Mouse (Mus musculus) left cerebral cortex, postnatal 14 days (tissue): ENCODE results near the gene Spats2. TPM values are rescaled to one million over a fixed set of nuclear protein-coding genes. Genes with fewer than 3 reads are reported as not detected.

Experiments
- DNase-seq, 2 experiments: peaks; one replicate each; pipeline ENCODE4 v3.0.0; 2021 to 2022; ENCODE audit warnings: low spot score in 2 of 2, mixed read lengths in 1 of 2
- intact Hi-C: fragments of 180-260 bp; cut with DNase I; formaldehyde crosslinking; loops from one replicate; pipeline ENCODE4 v1.15.1; 2025
- total RNA-seq, 2 experiments: library from RNA; stranded (reverse); gene quantifications; 2 replicates each; pipeline ENCODE4 v1.2.3; 2021

The Spats2 gene
- total RNA-seq, 2 experiments from 2014 or later: 36.7 to 37.2 TPM

GRCm38 (mm10) chr15:99096061-99096793 is 29.5 kb upstream of the Spats2 start:
- intact Hi-C loops: loop anchor here (5.0 kb wide), 1 partner anchor 44 kb away; no protein-coding TSS in a partner anchor
- no peak for DNase-seq

DNA sequence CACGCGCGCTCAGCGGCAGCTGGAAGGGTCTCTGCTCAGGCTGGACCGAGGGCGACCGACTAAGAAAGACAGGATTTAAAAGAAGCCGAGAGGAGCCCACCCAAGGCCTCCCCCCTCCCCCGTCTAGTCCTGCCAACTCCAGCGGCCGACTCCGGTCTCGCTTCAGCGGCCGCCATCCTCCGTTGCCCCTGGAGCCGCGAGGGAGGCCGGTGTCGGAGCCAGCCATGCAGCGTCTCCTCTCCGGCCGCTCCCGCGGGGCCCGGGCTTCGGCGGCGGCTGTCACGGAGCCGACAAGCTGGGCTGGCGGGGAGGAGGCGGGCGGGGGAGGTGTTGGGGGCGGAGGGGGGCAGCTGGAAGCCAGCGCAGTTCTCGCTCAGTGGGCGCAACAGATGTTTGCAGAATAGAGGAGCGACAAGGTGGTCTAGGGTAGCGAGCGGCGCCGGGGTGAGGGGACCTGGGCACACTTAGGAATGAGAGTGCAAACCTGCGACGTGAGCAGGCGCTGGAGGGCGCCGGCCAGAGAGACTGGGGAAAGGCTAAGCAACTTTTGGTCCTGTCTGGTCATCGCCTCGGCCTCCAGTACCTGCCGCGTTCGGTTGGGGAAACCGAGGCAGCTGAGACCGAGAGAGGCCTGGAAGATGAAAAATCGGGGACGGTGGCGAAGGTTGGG is 28.8 kb upstream of the Spats2 start:
- DNase-seq: no peak
- intact Hi-C loops: loop anchor here (5.0 kb wide), 1 partner anchor 45 kb away; no protein-coding TSS in a partner anchor

- no peak for DNase-seq
- intact Hi-C loops: loop anchor here (5.0 kb wide), 1 partner anchor 46 kb away; no protein-coding TSS in a partner anchor
Observed at GRCm38 (mm10) chr15:99097840-99098492, 27.8 kb upstream of the Spats2 start.

DNA sequence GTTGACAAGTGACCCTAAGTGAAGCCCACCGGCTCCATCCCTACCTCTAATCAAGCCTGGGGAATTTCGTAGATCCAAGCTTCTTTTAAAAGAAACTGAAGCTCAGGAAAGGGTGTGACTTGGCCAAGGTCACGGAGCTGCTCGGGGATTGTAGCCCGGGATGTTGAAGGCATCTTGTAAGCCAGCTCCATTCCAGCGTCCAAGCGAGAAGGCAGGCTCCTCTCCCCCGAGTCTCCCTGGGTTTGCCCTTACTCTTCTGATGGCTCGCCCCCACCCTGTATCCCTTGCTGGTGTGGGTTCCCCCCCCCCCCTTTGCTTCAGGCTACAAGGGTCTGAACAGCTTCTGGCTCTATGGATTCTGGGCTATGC is 27.2 kb upstream of the Spats2 start:
- no peak for DNase-seq
- intact Hi-C loops: loop anchor here (5.0 kb wide), 1 partner anchor 46 kb away; no protein-coding TSS in a partner anchor

GRCm38 (mm10) chr15:99099139-99099556 is 26.6 kb upstream of the Spats2 start:
- intact Hi-C loops: loop anchor here (5.0 kb wide), 1 partner anchor 47 kb away; no protein-coding TSS in a partner anchor
- peak in 1 of 2 experiments; percentile 42 for DNase-seq

- intact Hi-C loops: loop anchor here (5.0 kb wide), 1 partner anchor 48 kb away; no protein-coding TSS in a partner anchor
- no peak for DNase-seq
Observed at GRCm38 (mm10) chr15:99099984-99100383, 25.7 kb upstream of the Spats2 start.

- intact Hi-C loops: no loop called here
- DNase-seq: no peak
Observed at GRCm38 (mm10) chr15:99105238-99105637, 20.5 kb upstream of the Spats2 start.

DNA sequence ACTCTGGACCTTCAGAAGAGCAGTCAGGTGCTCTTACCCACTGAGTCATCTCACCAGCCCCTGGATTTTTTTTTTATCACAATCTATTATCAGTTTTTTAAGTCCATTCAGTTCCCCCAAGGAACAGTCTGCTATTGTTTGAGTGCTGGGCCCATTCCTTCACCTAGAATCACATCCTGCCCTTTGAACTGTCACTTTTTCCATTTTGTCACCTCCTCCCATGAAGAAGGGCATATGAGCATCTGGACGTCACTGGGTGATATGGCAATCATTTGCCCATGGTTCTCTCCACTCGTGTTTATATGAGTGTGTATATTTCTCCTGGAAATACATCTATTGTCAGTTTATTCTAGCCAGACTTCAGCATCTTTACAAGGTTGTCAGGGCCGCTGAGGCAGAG is 17.9 kb upstream of the Spats2 start:
- no peak for DNase-seq
- intact Hi-C loops: no loop called here

GRCm38 (mm10) chr15:99111139-99111538 is 14.6 kb upstream of the Spats2 start:
- no peak for DNase-seq
- intact Hi-C loops: no loop called here

- no peak for DNase-seq
- intact Hi-C loops: no loop called here
Observed at GRCm38 (mm10) chr15:99111809-99112208, 13.9 kb upstream of the Spats2 start.

GRCm38 (mm10) chr15:99112843-99113395 is 12.8 kb upstream of the Spats2 start:
- intact Hi-C loops: no loop called here
- DNase-seq: no peak

- no peak for DNase-seq
- intact Hi-C loops: no loop called here
Observed at GRCm38 (mm10) chr15:99113396-99113975, 12.2 kb upstream of the Spats2 start.

GRCm38 (mm10) chr15:99114312-99115064 is 11.2 kb upstream of the Spats2 start:
- no peak for DNase-seq
- intact Hi-C loops: no loop called here

GRCm38 (mm10) chr15:99115065-99115423 is 10.7 kb upstream of the Spats2 start:
- no peak for DNase-seq
- intact Hi-C loops: no loop called here

- intact Hi-C loops: no loop called here
- DNase-seq: no peak
Observed at GRCm38 (mm10) chr15:99116539-99116938, 9.2 kb upstream of the Spats2 start.

DNA sequence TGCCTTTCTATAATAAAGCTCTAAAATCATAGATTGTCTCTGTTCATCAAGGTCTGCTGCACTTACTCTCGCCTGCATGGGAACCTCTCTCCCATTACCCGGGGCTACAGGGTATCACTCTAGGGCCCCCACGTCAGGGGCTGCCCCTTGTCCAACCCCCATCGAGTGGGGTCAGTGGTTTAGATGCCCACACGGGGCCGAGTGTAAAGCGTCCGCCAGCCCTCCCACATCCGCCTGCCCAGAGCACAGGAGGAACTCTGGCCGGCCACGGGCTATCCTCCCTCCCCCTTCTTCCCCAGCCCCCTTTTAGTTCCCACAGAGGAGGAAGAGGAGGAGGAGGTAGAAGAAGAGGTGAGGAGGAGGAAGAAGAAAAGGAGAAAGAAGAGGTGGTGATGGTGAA is 4.9 kb upstream of the Spats2 start:
- intact Hi-C loops: no loop called here

GRCm38 (mm10) chr15:99122642-99123041 is 3.1 kb upstream of the Spats2 start:
- DNase-seq: no peak
- intact Hi-C loops: no loop called here

More for the DNA sequence above, 4.9 kb upstream of the Spats2 start:
- DNase-seq: no peak

- intact Hi-C loops: no loop called here
Observed at GRCm38 (mm10) chr15:99126081-99126815, 532 bp downstream of the Spats2 start.

More at GRCm38 (mm10) chr15:99126081-99126815, 532 bp downstream of the Spats2 start:
- DNase-seq: peak; percentile 81 to 92
